In genomic region chr13:29202562-29202961, GRCm38 (mm10) we compare ENCODE assay signal across 9 mouse cellular contexts.
DNase-seq lines count a peak whose midpoint lies in the region; ATAC-seq and TF ChIP-seq lines count a peak whose summit lies in the region.
"Had no signal": no experiment of that assay in that cellular context is flagged by ENCODE, and none has a peak within 500 bp of the region (broad histone marks: within the 10 kb centered on the region; RNA-seq: fewer than 3 reads in every experiment).

No protein-coding gene starts in this region.

- H3K9me3 ChIP-seq in lung, embryonic 16.5 days (ENCODE audit: control insufficient read depth, low read length) = no peaks in the 10 kb centered on the region

- DNase-seq in adrenal gland, postnatal 14 days = peak; percentile 31
- DNase-seq in adrenal gland, postnatal 36 days = no peak
- peak; percentile 68 for DNase-seq in Patski (ENCODE audit: low read depth, low spot score)
- DNase-seq in heart, adult 8-10 months (ENCODE audit: low spot score) = peak; percentile 87
- no peak for DNase-seq in cerebellum, adult 18-20 months
- DNase-seq in ovary, postnatal 14 days (ENCODE audit: low spot score) = no peak

- H3K27ac ChIP-seq in lung, embryonic 16.5 days (ENCODE audit: low read length) = no peak overlapping the region
- H3K27ac ChIP-seq: liver, embryonic 14.5 days had no signal

- H3K4me3 ChIP-seq in lung, embryonic 16.5 days (ENCODE audit: low read length) = no peak overlapping the region

- no peak overlapping the region for H3K4me2 ChIP-seq in lung, embryonic 16.5 days (ENCODE audit: low read depth, low read length)

- no peak overlapping the region for H3K9ac ChIP-seq in lung, embryonic 16.5 days (ENCODE audit: low read length)
- H3K9ac ChIP-seq: liver, embryonic 14.5 days had no signal

- POLR2A ChIA-PET in Patski (lab: Charles Lee) = no interaction called here

- H3K36me3 ChIP-seq in lung, embryonic 16.5 days (ENCODE audit: control insufficient read depth, insufficient read depth, low read length) = no peaks in the 10 kb centered on the region

- ATAC-seq in Patski = peak; percentile 69
- ATAC-seq in lung, embryonic 16.5 days (ENCODE audit: low read depth) = peak; percentile 71
- no peak for ATAC-seq in erythroid progenitor cell, adult 5-6 weeks (replicated peaks; ENCODE audit: low FRiP score, poor library complexity, severe bottlenecking)

- CTCF ChIA-PET in Patski (lab: Charles Lee) = no interaction called here

- no peak for TF ChIP-seq CTCF in Patski (IDR thresholded peaks at IDR 0.05)

- 25% methylated on average over 2 of the region's 2 CpGs for WGBS in lung, embryonic 16.5 days

- no peaks in the 10 kb centered on the region for H3K27me3 ChIP-seq in Patski
- no peaks in the 10 kb centered on the region for H3K27me3 ChIP-seq in lung, embryonic 16.5 days (ENCODE audit: control insufficient read depth, insufficient read depth, low read depth, low read length)

- H3K4me1 ChIP-seq in lung, embryonic 16.5 days (replicated peaks; ENCODE audit: control insufficient read depth, insufficient read depth, low read length) = peaks cover 14% of the 10 kb centered on the region

- in situ Hi-C loops in Patski (cut with MboI; ENCODE audit: low pct_unique_long_range_greater_than_20kb) = no loop called here

Comparison
In these comparisons a context has a peak if more than half of its experiments do, and no peak if none do; other contexts are left out.
1. DNase-seq: peak in adrenal gland, postnatal 14 days (single experiment), Patski (single experiment) and heart, adult 8-10 months (single experiment); none in adrenal gland, postnatal 36 days (0 of 2), cerebellum, adult 18-20 months (0 of 2) and ovary, postnatal 14 days (single experiment).